Mouse (Mus musculus): Measurements from ENCODE around the gene Ephx3. TPM values are rescaled to one million over a fixed set of nuclear protein-coding genes. Genes with fewer than 3 reads are reported as not detected.
"Not testable (repeated sequence)": the region's sequence is repeated elsewhere in the genome, so short reads cannot be mapped to it uniquely, and the experiment has no call there.

The Ephx3 gene
- not detected in 2 replicates for polyA plus RNA-seq (2012; ENCODE audit: insufficient read depth, low replicate concordance)

DNA sequence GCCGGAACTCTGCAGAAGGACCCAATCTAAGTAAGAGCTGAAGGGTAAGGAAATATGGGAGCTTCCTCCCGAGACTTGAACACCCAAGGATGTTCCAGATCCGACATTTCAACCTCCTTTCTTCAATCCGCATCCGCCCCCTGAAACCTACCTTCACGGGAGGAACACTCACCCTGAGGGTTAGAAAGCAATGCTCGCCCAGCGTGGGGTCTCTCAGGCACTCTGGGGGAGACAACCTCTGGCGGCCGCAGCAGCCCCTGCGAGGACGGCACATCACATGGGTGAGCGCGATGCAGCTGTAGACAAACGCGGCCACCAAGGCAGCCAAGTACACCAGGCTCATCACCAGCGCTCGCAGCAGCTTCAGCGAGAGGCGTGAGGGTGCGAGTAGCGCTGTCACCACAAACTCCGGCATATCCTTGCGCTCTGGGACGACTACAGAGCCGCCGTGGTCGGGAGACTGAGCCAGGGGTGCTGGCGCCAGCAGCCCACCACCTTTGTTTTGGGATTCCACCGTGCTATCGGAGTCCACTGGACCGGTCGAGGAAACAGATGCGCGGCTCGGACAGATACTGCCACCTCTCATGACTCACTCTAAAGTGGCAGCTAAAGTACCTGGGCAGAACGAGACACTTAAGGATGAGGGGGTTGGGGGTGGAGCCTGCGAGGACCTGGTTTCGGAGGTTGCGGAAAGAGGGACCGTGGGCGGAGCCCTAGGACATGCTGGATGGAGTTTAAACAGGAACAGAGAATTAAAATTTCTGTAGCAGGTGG, at the start of gene Ephx3:
TSS of gene Ephx3 (minus strand) at position 687 of the 774 bp plus-strand sequence.
- peaks cover 43% of the 10 kb centered on the region for H3K27me3 ChIP-seq (replicated peaks)
- TF ChIP-seq GATA1 (IDR thresholded peaks at IDR 0.05; ENCODE audit: borderline replicate concordance, low read length) (no peak), FLI1 (IDR thresholded peaks at IDR 0.05; ENCODE audit: low read length) (no peak)
- no peaks in the 10 kb centered on the region for H3K9me3 ChIP-seq
- peaks cover 11% of the 10 kb centered on the region for H3K36me3 ChIP-seq (replicated peaks; ENCODE audit: low read length)
- peaks cover 28% of the 10 kb centered on the region for H3K4me1 ChIP-seq
- peak within 1 kb of the TSS; percentile 85 for H3K4me3 ChIP-seq (replicated peaks)

DNA sequence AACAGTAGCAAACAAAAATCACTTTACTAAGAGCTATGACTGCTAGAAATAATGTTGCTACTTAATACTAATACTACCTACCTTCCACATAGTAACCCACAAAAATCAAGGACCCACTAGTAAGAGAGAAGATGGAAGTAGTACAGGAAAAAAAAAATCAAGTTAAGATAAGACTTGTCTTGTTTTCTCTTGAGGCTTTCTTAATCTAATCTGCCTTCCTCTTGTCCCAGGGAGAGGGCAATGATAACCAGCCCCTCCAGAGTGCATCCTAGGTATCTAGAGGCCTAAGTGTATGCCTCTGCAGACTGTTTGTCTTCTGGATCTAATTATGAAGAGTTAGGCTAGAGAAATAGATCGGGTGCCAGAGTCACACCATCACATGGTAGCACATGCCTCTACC, 49.2 kb upstream of the Ephx3 start:
- Histone ChIP-seq H3K27me3 (replicated peaks) (no peaks in the 10 kb centered on the region), H3K4me3 (replicated peaks) (no peak overlapping the region), H3K36me3 (replicated peaks; ENCODE audit: low read length) (peaks cover 47% of the 10 kb centered on the region), H3K9me3 (no peaks in the 10 kb centered on the region), H3K4me1 (peaks cover 85% of the 10 kb centered on the region)
- TF ChIP-seq GATA1 (IDR thresholded peaks at IDR 0.05; ENCODE audit: borderline replicate concordance, low read length) (no peak), FLI1 (IDR thresholded peaks at IDR 0.05; ENCODE audit: low read length) (no peak)

DNA sequence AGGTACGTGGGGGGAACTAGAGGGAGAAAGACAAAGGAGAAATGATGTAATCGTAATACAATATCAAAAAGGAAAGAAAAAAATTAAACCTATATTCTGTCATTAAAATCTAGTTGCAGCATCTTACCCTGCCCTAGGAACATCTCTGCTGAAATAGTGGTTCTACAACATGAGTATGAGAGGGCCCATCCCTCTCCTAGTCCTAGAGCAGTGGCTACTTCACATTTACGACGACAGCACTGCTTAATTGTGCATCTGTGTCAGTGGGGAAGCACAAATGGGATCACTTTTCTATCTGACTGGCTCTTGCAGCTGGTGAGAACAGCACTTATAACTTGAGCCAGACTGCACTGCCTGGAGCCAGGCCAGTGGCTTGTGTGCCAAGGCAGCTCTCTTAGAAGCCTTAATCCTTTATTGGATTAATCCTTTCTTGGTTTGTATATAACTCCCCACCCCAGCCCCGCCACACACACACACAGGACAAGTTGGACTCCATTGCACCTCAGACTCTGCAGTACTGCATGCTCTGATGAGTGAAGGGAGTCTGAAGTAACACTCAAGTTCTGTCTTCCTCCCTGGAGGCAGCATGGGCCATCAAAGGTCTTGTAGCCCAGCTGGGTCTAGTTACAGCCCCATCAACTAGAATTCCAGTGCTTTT, 46.3 kb upstream of the Ephx3 start:
- H3K27me3 ChIP-seq (replicated peaks), result no peaks in the 10 kb centered on the region
- peaks cover 79% of the 10 kb centered on the region for H3K4me1 ChIP-seq
- H3K9me3 ChIP-seq, result no peaks in the 10 kb centered on the region
- TF ChIP-seq GATA1 (IDR thresholded peaks at IDR 0.05; ENCODE audit: borderline replicate concordance, low read length) (no peak), FLI1 (IDR thresholded peaks at IDR 0.05; ENCODE audit: low read length) (no peak)
- H3K4me3 ChIP-seq (replicated peaks), result peak overlapping the region; percentile 3
- peaks cover 39% of the 10 kb centered on the region for H3K36me3 ChIP-seq (replicated peaks; ENCODE audit: low read length)

DNA sequence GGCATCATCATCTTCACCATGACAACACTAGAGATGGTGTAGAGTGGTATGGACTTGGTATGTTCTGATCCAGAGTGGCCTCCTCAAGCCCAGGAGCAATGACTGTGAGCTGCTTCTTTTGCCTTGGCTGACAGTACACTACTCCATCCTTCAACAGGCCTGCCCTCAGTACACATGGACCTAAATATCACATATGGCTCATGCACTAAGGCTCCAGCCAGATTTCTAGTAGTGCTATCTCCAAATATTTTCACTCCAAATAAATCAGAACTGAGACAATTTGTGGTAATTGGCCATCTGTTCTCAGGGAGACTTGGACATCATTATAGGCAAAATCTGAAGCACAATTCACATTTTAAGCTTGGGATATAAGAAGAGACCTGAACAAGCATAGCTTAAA, 43.8 kb upstream of the Ephx3 start:
- H3K27me3 ChIP-seq (replicated peaks), result no peaks in the 10 kb centered on the region
- H3K9me3 ChIP-seq, result no peaks in the 10 kb centered on the region
- no peak for TF ChIP-seq FLI1 (IDR thresholded peaks at IDR 0.05; ENCODE audit: low read length)
- no peak for TF ChIP-seq GATA1 (IDR thresholded peaks at IDR 0.05; ENCODE audit: borderline replicate concordance, low read length)
- peaks cover 58% of the 10 kb centered on the region for H3K4me1 ChIP-seq
- peaks cover 53% of the 10 kb centered on the region for H3K36me3 ChIP-seq (replicated peaks; ENCODE audit: low read length)
- H3K4me3 ChIP-seq (replicated peaks), result no peak overlapping the region

DNA sequence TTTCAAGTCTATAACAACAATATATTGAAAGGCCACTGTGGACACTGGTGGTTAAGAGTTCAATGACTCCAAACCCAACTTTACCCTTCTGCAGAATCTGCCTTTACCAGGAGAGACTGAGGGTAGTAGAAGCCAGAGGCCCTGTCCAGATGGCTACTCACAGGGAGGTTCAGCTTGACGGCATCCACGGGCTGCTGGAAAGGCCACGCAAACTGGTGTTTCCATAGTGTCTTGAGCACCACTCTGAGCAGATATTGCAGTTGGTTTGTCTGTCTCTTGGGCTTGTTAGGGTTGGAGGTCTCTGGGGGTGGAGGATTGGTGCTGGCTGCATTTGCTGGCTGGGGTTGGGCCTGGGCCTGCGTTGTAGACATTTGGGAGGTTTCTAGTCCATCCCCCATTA, 39.9 kb upstream of the Ephx3 start:
- Histone ChIP-seq H3K4me1 (peaks cover 48% of the 10 kb centered on the region), H3K9me3 (no peaks in the 10 kb centered on the region), H3K27me3 (replicated peaks) (no peaks in the 10 kb centered on the region), H3K4me3 (replicated peaks) (no peak overlapping the region), H3K36me3 (replicated peaks; ENCODE audit: low read length) (peaks cover 76% of the 10 kb centered on the region)
- TF ChIP-seq FLI1 (IDR thresholded peaks at IDR 0.05; ENCODE audit: low read length), result no peak
- TF ChIP-seq GATA1 (IDR thresholded peaks at IDR 0.05; ENCODE audit: borderline replicate concordance, low read length), result no peak

DNA sequence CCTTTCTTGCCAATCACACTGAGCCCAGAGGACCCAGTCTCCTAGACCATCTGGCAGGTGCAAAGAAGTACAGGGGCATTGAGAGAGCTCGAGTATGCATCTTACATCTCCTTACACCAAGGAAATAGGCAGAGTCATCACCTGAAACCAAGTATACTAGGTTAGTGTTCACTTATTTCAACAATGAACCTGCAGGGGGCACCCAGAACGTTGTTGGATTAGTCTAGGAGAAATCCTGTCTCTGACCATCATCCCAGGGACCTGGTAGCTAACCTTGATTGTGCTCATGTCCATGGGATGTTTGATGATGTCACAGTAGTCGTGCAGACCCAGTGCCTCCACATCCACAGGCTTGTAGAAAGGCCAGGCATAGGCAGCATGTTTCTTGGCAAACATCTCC, 31.5 kb upstream of the Ephx3 start:
- peaks cover 98% of the 10 kb centered on the region for H3K36me3 ChIP-seq (replicated peaks; ENCODE audit: low read length)
- H3K9me3 ChIP-seq, result no peaks in the 10 kb centered on the region
- no peak for TF ChIP-seq FLI1 (IDR thresholded peaks at IDR 0.05; ENCODE audit: low read length)
- peaks cover 45% of the 10 kb centered on the region for H3K4me1 ChIP-seq
- no peaks in the 10 kb centered on the region for H3K27me3 ChIP-seq (replicated peaks)
- no peak overlapping the region for H3K4me3 ChIP-seq (replicated peaks)

DNA sequence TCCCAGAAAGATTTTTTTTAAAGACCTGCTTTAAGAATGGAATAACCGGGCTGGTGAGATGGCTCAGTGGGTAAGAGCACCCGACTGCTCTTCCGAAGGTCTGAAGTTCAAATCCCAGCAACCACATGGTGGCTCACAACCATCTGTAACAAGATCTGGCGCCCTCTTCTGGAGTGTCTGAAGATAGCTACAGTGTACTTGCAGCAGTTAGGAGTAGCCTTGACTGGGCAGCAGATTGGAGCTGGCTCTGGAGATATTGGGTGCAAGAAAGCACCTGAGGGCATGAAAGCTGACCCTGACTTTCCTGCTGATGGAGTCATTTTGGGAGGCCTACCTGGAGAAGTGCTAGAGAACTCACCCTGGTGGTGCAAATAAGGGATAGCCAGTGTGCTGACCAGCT, 26.2 kb upstream of the Ephx3 start:
- H3K4me1 ChIP-seq; H3K4me3 ChIP-seq (replicated peaks); H3K27me3 ChIP-seq (replicated peaks); H3K9me3 ChIP-seq: not testable (repeated sequence)
- peaks cover 94% of the 10 kb centered on the region for H3K36me3 ChIP-seq (replicated peaks; ENCODE audit: low read length)

DNA sequence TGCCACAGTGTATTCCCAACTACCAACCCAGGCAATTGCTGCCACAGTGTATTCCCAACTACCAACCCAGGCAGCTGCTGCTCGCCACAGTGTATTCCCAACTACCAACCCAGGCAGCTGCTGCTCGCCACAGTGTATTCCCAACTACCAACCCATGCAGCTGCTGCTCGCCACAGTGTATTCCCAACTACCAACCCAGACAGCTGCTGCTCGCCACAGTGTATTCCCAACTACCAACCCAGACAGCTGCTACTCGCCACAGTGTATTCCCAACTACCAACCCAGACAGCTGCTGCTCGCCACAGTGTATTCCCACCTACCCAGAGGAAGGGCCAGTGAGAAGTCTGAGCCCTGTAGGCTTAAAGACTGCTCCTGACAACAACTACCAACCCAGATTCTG, 22.2 kb upstream of the Ephx3 start:
- peaks cover 97% of the 10 kb centered on the region for H3K36me3 ChIP-seq (replicated peaks; ENCODE audit: low read length)
- not testable (repeated sequence) for H3K9me3 ChIP-seq; H3K4me1 ChIP-seq; H3K4me3 ChIP-seq (replicated peaks); H3K27me3 ChIP-seq (replicated peaks)

DNA sequence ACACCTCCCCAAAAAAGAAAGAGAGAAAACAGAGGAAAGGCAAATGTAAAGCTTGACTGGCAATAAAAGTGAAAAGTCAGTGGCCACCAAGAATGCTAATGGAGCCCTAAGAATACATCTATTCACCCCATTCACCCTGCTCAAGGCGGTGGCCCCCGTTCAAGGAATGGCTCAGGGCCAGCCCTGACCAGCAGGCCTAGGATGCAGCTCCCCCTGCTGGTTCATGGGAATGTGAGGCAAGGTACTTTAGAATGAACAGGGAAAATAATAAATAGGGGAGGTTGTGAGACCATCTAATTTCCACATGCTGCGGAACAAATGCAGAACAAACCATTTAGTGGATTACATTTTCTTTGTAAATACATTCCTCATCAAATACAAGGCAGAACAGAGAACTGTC, 20.4 kb upstream of the Ephx3 start:
- TF ChIP-seq FLI1 (IDR thresholded peaks at IDR 0.05; ENCODE audit: low read length) (no peak), GATA1 (IDR thresholded peaks at IDR 0.05; ENCODE audit: borderline replicate concordance, low read length) (no peak)
- H3K27me3 ChIP-seq (replicated peaks), result no peaks in the 10 kb centered on the region
- H3K4me3 ChIP-seq (replicated peaks), result no peak overlapping the region
- no peaks in the 10 kb centered on the region for H3K9me3 ChIP-seq
- H3K4me1 ChIP-seq, result no peaks in the 10 kb centered on the region
- H3K36me3 ChIP-seq (replicated peaks; ENCODE audit: low read length), result peaks cover 97% of the 10 kb centered on the region

DNA sequence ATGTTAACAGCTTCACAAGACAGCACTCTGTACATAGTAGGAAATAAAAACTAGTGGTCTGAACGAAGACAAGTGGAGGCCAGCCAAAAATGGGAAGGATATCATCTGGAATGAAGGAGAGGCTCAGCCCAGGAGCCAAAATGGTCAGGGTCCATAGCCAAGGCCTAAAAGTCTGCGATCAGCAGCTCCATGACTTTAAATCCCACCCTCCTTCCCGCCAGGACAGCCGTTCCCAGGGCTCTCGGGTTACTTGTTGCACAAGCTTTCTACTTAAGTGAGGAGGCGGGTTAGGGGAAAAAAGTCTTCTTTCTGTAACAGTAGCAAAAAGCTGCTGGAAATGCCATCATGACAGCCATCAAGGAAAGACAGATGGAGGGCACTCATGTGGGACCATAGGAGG, 19.8 kb upstream of the Ephx3 start:
- Histone ChIP-seq H3K36me3 (replicated peaks; ENCODE audit: low read length) (peaks cover 97% of the 10 kb centered on the region), H3K27me3 (replicated peaks) (no peaks in the 10 kb centered on the region), H3K4me3 (replicated peaks) (no peak overlapping the region), H3K9me3 (no peaks in the 10 kb centered on the region), H3K4me1 (no peaks in the 10 kb centered on the region)
- TF ChIP-seq FLI1 (IDR thresholded peaks at IDR 0.05; ENCODE audit: low read length) (no peak), GATA1 (IDR thresholded peaks at IDR 0.05; ENCODE audit: borderline replicate concordance, low read length) (no peak)
